Mouse (Mus musculus): Measurements from ENCODE around the gene Ceacam20. TPM values are rescaled to one million over a fixed set of nuclear protein-coding genes. Genes with fewer than 3 reads are reported as not detected.

The Ceacam20 gene
- polyA plus RNA-seq, 1 experiment from 2014 or later, result not detected

DNA sequence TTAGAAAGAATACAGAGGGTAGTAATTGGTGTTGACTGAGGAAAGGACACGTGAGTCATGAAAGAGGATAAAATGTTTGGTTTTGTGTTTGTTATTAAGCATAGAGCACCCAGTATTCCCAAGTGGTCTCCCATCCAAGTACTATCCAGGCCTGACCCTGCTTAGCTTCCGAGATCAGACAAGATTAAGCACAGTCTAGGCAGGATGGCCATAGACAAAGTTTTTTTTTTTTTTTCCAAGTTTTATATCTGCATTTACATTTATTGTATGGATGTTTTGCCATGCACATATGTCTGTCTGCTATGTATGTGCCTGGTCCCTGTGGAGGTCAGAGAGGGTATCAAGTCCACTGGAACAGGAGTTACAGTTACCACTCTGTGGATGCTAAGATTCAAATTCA lies 44.8 kb downstream of the Ceacam20 start:
- peaks cover 10% of the 10 kb centered on the region for H3K27me3 ChIP-seq
- ChIA-PET CTCF (no interaction called here), POLR2A (no interaction called here)
- DNase-seq (ENCODE audit: low read depth, low spot score), result no peak
- TF ChIP-seq CTCF (IDR thresholded peaks at IDR 0.05), result no peak
- ATAC-seq, result no peak
- in situ Hi-C loops (cut with MboI; ENCODE audit: low pct_unique_long_range_greater_than_20kb), result no loop called here

Other genes starting within 250 kb of the Ceacam20 start
- 142 TPM for gene Tomm40, start 250.0 kb upstream of the Ceacam20 start, polyA plus RNA-seq (2021)
- 168 TPM for gene Nectin2, start 214.9 kb upstream of the Ceacam20 start, polyA plus RNA-seq (2021)
- gene Bcam, start 194.4 kb upstream of the Ceacam20 start, polyA plus RNA-seq (2021), result 70.3 TPM
- 0.15 TPM for gene Cblc, start 168.6 kb upstream of the Ceacam20 start, polyA plus RNA-seq (2021)
- 70.5 TPM for gene Bcl3, start 142.6 kb upstream of the Ceacam20 start, polyA plus RNA-seq (2021)
- gene Gm19345, start 113.4 kb upstream of the Ceacam20 start, polyA plus RNA-seq (2021), result 0.10 TPM
- not detected for gene Ceacam16, start 104.1 kb upstream of the Ceacam20 start, polyA plus RNA-seq (2021)
- gene Ceacam19, start 77.4 kb upstream of the Ceacam20 start, polyA plus RNA-seq (2021), result 0.21 TPM
- gene Pvr, start 44.3 kb upstream of the Ceacam20 start, polyA plus RNA-seq (2021), result 38.0 TPM
- gene Igsf23, start 14.7 kb upstream of the Ceacam20 start, polyA plus RNA-seq (2021), result 0.06 TPM
- not detected for gene Nlrp9b, start 26.1 kb downstream of the Ceacam20 start, polyA plus RNA-seq (2021)
- gene Vmn1r91, start 134.3 kb downstream of the Ceacam20 start, polyA plus RNA-seq (2021), result not detected
- gene Gm16442, start 157.2 kb downstream of the Ceacam20 start, polyA plus RNA-seq (2021), result not detected
- gene Vmn1r93, start 173.7 kb downstream of the Ceacam20 start, polyA plus RNA-seq (2021), result not detected
- not detected for gene Vmn1r94, start 203.0 kb downstream of the Ceacam20 start, polyA plus RNA-seq (2021)
- not detected for gene Vmn1r95, start 228.3 kb downstream of the Ceacam20 start, polyA plus RNA-seq (2021)
- not detected for gene Gm6164, start 240.2 kb downstream of the Ceacam20 start, polyA plus RNA-seq (2021)